Mouse (Mus musculus): ENCODE measurements at regions not wholly inside any gene's neighbourhood (a gene's known extent, or its start where the extent isn't known, plus 50 kb on each side); places are given as distances from the start of the nearest gene placed in this dataset.
"Not testable (repeated sequence)": the region's sequence is repeated elsewhere in the genome, so short reads cannot be mapped to it uniquely, and the experiment has no call there.

DNA sequence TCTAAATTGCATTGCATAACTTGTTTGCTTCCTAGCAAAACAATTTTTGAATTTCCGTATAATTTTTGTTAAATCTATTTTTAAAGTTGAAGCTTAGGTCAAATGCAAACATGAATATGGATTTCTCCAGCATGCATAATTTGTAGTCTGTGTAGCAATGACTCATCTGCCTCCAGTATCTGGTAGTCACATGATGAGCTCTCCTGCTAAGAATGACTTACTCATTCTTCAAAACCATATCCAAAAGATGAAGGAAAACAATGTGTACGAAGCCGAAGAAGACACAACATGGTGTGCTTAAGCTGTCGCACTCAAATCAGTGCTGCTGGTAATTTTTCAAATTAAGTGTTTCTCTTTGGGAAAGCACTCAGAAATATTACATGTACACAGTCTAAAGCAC is 1453.2 kb upstream of the Gje1 start:
- no peak for ATAC-seq (replicated peaks; ENCODE audit: low FRiP score, low TSS enrichment, poor library complexity, severe bottlenecking)

DNA sequence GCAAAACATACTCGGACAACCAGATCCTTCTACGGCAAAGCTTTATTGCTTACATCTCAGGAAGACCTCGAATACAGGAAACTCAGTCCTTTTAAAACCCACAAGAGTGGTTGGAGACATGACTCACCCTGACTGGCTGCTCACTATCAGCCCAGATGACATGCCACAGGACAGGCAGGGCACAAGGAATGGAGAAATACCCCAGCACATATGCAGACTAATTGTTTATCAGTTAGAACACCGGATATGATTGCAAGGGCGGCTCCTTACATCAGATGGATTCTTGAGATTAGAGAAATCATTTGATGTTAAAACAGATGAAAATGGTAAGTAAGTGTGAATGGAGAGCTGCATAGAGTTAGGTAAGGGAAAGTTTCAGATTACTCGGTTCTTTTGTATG is 1441.5 kb upstream of the Gje1 start:
- ATAC-seq (replicated peaks; ENCODE audit: low FRiP score, low TSS enrichment, poor library complexity, severe bottlenecking): not testable (repeated sequence)

DNA sequence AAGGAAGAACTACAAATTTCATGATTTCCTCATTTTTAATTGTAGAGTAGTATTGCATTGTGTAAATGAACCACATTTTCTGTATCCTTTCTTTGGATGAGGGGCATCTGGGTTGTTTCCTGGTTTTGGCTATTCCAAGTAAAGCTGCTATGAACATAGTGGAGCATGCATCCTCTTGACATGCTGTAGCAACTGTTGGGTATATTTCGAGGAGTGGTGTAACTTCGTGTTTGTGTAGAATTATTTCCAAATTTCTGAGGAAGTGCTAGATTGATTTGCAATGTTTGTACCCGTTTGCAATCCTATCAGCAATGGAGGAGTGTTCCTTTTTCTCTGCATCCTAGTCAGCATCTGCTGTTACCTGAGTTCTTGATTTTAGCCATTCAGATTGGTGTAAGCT is 1440.4 kb upstream of the Gje1 start:
- no peak for ATAC-seq (replicated peaks; ENCODE audit: low FRiP score, low TSS enrichment, poor library complexity, severe bottlenecking)

DNA sequence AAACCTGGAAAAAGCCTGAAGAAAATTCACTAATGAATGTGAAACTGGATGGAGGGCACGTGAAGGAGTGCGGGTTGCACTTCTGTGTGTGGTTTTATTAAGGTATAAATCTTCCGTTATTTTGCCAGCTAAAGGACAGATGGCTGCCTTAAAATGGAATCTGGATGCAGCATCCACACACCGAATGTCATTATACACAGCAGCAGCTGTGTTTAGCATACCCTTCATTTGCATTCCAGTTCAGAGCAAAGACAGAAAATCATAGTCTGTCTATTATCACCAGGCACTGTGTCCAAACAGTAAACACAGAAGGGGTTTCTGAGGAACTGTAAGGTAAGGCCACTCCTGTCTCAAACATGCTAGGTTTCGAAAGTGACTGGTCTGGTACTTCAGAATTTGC is 1438.9 kb upstream of the Gje1 start:
- ATAC-seq (replicated peaks; ENCODE audit: low FRiP score, low TSS enrichment, poor library complexity, severe bottlenecking): no peak

DNA sequence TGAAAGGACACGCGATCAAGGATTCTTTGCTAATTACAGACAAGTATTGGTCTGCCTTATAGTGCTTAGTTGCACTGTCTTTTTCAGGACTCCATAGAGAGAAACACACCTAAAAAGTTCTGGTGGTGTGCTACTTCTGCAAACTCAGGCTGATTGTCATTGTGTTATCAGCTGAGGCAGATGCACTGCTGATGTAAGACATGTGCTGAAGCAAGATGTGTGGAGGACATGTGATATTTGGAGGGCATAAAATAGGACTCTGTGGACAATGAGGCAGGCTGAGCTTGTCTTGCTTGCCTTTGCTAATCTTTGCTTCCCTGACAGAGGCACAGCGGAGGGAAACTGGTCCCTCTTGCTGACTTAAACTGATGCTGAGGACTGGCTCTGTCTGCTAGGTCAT is 1431.0 kb upstream of the Gje1 start:
- ATAC-seq (replicated peaks; ENCODE audit: low FRiP score, low TSS enrichment, poor library complexity, severe bottlenecking): 0 out of 2 replicates have a peak, but pooled peaks have one; percentile 37

DNA sequence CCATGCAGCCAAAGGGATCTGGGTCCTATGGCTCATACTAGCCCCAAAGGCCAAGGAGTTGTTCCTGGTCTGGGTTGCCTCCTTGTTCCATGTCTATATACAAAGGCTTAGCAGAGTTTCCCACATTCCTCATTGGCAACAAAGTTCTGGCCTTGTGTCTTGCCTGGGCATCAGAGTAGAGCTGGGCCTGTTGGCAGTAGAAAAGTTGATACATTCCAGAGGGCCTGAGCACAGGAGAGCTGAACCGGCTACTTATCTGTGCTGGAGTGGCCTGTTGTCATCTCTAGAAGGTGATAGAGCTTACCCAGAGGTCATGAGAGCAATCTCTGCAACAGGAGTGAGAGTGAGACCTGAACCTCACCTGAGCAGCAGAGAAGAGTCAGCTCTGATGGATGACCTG is 1427.4 kb upstream of the Gje1 start:
- ATAC-seq (replicated peaks; ENCODE audit: low FRiP score, low TSS enrichment, poor library complexity, severe bottlenecking): no peak

DNA sequence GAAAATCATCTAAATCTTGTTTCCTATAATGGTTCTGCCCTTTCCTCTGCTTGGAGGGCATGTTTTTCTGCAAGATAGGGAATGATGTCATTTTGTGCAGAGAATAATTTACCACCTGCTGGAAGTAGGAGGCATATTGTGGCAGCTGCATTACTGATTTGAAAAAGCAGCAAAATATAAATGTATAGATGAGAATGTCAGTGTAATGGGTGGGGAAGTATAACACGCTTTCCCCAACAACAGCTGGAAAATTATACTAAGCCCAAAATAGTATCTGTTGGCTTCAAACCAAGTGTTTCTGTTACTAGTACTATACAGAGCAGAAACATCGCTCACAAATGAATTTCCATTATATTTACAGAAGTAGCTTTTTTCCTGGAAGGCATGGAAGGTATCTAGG is 1405.9 kb upstream of the Gje1 start:
- ATAC-seq (replicated peaks; ENCODE audit: low FRiP score, low TSS enrichment, poor library complexity, severe bottlenecking): no peak

DNA sequence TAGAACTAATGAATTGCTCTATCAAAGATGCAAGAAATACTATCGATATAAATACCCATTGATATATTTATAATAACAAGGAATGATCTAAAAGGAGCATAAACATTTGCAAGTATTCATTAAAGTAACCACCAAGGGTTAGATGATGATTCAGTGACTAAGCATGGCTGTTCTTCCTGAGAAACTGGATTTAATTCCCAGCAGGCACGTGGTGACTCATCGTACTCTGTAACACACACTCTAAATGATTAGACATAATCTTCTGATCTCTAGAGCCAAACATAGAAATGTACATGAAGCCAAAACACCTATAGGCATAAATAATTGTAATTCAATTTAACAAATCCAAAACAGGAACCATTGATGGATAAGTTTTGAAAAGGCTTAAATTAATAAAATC is 1370.2 kb upstream of the Gje1 start:
- ATAC-seq (replicated peaks; ENCODE audit: low FRiP score, low TSS enrichment, poor library complexity, severe bottlenecking): no peak

DNA sequence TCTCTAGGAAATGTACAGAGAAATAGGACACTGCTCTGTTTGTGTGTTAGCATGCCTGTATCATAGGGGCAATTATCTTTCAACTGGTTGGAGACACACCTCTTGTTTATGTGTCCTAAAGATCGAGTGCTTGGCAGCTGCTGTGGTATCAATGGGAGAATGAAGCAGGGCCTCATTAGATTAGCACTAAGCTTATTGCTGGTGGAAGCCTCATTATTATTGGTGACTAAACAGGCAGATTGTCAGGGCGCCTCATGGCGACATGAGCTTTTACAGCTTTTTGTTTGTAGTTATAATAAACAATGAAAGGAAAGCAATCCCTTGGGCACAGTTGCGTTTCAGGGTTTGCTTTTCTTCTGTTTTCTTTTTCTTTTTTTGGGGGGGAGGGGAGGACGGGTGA is 1335.0 kb upstream of the Gje1 start:
- ATAC-seq (replicated peaks; ENCODE audit: low FRiP score, low TSS enrichment, poor library complexity, severe bottlenecking): no peak

DNA sequence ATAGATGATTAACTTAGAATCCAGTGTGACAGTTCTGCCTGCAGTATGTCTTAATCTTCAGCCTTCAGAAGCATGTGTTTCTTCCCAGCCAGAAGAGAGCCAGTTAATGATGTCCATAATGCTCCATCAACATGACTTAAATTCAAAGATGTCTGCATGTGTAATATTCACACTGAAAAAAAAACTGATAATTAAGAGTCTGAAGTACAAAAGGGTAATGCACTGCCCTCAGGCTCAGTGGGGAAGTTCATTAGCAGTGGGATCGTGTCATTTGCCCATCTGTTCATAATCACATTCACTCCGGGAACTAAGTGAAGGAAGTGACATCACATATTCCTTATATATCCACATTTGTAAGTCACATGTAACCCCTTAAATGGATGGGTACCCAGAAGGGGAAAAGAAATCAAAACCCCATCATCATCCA is 1334.5 kb upstream of the Gje1 start:
- no peak for ATAC-seq (replicated peaks; ENCODE audit: low FRiP score, low TSS enrichment, poor library complexity, severe bottlenecking)

DNA sequence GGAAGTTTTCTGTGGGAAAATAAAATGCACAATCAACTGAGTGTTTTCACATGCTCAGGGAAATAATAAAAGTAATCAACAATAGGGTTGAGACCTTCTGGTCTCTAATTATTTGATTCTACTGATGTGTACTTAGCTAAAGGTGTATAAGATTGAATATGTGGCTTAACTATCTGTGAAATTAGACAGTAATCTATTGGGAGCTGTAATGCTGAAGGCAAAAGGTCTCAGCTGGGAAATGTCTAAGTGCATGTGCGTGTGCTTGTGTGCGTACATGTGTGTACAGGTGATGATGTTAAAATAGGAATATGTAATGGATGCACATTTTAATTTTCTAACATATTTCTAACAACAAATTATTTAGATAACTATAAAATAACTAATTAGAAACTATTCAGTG is 1318.2 kb upstream of the Gje1 start:
- no peak for ATAC-seq (replicated peaks; ENCODE audit: low FRiP score, low TSS enrichment, poor library complexity, severe bottlenecking)

DNA sequence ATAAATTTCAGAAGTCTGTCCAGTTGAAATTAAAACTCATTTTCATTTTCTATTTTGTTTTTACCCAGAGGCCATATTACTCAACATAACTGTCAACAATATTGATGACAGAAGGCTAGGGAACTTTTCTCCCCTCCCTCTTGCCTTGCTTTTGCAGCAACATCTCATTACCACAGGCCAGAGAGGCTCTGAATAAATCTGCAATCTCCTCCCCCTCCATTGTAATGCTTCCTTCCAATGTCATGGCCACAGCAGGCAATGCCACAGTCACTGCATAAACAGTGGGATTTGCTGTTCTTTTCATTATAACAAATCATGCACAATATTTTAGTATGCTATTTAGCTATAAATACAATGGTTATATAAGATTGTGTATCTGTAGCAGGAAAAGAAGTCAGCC is 1315.1 kb upstream of the Gje1 start:
- ATAC-seq (replicated peaks; ENCODE audit: low FRiP score, low TSS enrichment, poor library complexity, severe bottlenecking): no peak

DNA sequence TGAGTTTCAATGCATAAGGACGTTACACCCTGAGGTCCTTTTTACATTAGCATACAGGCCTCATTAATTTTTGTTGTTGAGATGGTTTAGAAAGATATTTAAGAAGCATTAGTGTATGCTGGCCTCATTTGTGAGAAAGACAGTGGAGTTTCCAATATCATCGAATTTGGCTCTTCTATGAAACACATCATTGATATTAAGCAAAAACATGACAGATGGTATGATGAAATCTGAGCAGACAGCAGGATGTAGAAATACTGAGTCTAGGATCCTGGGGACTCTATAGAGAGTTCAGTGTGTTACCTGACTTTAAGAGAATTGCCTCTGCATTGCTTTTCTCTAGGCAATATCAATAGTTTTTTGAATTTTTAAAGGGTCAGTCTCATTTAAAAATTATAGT is 1312.8 kb upstream of the Gje1 start:
- no peak for ATAC-seq (replicated peaks; ENCODE audit: low FRiP score, low TSS enrichment, poor library complexity, severe bottlenecking)

DNA sequence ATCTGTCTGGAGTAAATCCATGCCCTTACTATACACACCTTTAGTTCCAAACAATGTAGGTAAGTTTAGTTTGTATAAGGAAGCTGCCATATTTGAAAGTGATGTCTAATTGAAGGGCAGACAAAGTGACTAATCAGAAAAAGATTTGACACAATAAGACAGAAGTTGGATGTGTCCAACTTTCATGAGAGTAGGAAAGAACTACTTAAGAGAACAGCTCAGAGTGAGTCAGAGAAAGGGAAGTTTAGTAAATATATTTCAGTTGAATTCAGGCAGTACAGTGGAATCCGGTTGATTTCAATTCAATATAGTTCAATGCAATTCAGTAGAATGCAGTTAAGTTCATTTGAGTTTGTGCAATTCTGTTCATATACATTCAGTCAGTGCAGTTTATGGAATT is 1296.8 kb upstream of the Gje1 start:
- no peak for ATAC-seq (replicated peaks; ENCODE audit: low FRiP score, low TSS enrichment, poor library complexity, severe bottlenecking)

DNA sequence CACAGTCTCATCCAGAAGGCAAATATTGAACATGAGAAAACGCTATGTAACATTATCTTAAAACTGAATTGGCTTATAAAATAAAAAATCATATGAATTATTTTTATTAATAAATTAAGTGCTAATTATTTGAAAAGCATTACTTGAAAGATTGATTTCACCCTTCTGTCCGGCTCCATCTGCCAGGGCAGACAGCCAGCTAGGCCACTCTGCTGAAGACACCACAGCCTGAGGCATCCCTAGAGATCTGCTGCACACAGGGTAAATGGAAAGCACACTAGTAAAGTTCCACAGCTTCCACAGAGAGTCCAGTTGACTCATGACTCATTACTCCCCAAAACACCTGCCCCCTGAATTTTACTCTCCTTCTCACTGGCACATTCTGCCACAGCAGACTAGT is 1283.2 kb upstream of the Gje1 start:
- no peak for ATAC-seq (replicated peaks; ENCODE audit: low FRiP score, low TSS enrichment, poor library complexity, severe bottlenecking)

DNA sequence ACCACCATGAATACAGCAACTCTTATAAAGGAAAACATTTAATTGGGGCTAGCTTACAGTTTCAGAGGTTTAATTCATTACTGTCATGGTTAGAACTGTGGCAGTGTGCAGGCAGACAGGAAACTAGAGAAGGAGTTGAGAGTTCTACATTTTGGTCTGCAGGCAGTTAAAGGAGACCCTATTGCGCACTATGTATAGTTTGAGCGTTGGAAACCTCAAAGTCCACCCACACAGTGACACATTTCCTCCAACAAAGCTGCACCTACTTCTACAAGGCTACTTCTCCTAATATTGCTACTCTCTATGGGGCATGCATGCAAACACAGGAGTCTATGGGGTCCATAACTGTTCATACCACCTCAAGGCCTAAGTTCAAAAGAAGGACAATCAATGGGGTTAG is 1275.3 kb upstream of the Gje1 start:
- ATAC-seq (replicated peaks; ENCODE audit: low FRiP score, low TSS enrichment, poor library complexity, severe bottlenecking): no peak

Measured in megakaryocyte-erythroid progenitor cell, adult 5-6 weeks (primary cell).